Mouse (Mus musculus) kidney, adult 11 months (tissue): ENCODE measurements around the gene Rbfox3.

Source experiments
- DNase-seq: peaks from one replicate; pipeline ENCODE4 v3.0.0; 2022

Rbfox3 gene

GRCm38 (mm10) chr11:118538008-118538407, 373.4 kb downstream of the Rbfox3 start:
- DNase-seq: no peak

- DNase-seq: no peak
Observed at GRCm38 (mm10) chr11:118534382-118535092, 376.9 kb downstream of the Rbfox3 start.

- DNase-seq: no peak
Observed at GRCm38 (mm10) chr11:118530313-118530712, 381.1 kb downstream of the Rbfox3 start.

- DNase-seq: no peak
Observed at GRCm38 (mm10) chr11:118528761-118529160, 382.6 kb downstream of the Rbfox3 start.

GRCm38 (mm10) chr11:118525059-118525458, 386.3 kb downstream of the Rbfox3 start:
- DNase-seq: no peak

GRCm38 (mm10) chr11:118523496-118524145, 387.8 kb downstream of the Rbfox3 start:
- DNase-seq: no peak

GRCm38 (mm10) chr11:118520932-118521331, 390.5 kb downstream of the Rbfox3 start:
- DNase-seq: no peak

GRCm38 (mm10) chr11:118520251-118520650, 391.1 kb downstream of the Rbfox3 start:
- no peak for DNase-seq

GRCm38 (mm10) chr11:118518743-118519142, 392.7 kb downstream of the Rbfox3 start:
- no peak for DNase-seq

- no peak for DNase-seq
Observed at GRCm38 (mm10) chr11:118517924-118518323, 393.5 kb downstream of the Rbfox3 start.

- DNase-seq: no peak
Observed at GRCm38 (mm10) chr11:118512257-118512910, 399.0 kb downstream of the Rbfox3 start.

GRCm38 (mm10) chr11:118511851-118512250, 399.5 kb downstream of the Rbfox3 start:
- DNase-seq: peak; percentile 60

- no peak for DNase-seq
Observed at GRCm38 (mm10) chr11:118508341-118508740, 403.1 kb downstream of the Rbfox3 start.

GRCm38 (mm10) chr11:118507904-118508303, 403.5 kb downstream of the Rbfox3 start:
- peak; percentile 63 for DNase-seq

- DNase-seq: no peak
Observed at GRCm38 (mm10) chr11:118507095-118507494, 404.3 kb downstream of the Rbfox3 start.

GRCm38 (mm10) chr11:118504180-118504454, 407.3 kb downstream of the Rbfox3 start:
- no peak for DNase-seq

GRCm38 (mm10) chr11:118503418-118504179, 407.8 kb downstream of the Rbfox3 start:
- DNase-seq: no peak

GRCm38 (mm10) chr11:118502990-118503389, 408.4 kb downstream of the Rbfox3 start:
- no peak for DNase-seq

- peak; percentile 81 for DNase-seq
Observed at GRCm38 (mm10) chr11:118496066-118496689, 415.2 kb downstream of the Rbfox3 start.

GRCm38 (mm10) chr11:118495065-118495464, 416.3 kb downstream of the Rbfox3 start:
- no peak for DNase-seq

GRCm38 (mm10) chr11:118494001-118494737, 417.2 kb downstream of the Rbfox3 start:
- no peak for DNase-seq

- DNase-seq: no peak
Observed at GRCm38 (mm10) chr11:118493458-118493857, 417.9 kb downstream of the Rbfox3 start.
